Mouse (Mus musculus): ENCODE results near the gene Slco3a1. TPM values are rescaled to one million over a fixed set of nuclear protein-coding genes. Genes with fewer than 3 reads are reported as not detected.

Slco3a1 gene
- polyA plus RNA-seq, 1 experiment from 2014 or later: 19.8 TPM

- Histone ChIP-seq H3K9me3 (replicated peaks; ENCODE audit: low read length) (no peaks in the 10 kb centered on the region), H3K4me2 (ENCODE audit: low read length) (peak overlapping the region; percentile 96), H3K4me1 (replicated peaks; ENCODE audit: insufficient read depth, low read length) (peaks cover 5% of the 10 kb centered on the region; the same call in 1 of the 2 replicates), H3K36me3 (ENCODE audit: insufficient read depth, low read length) (no peaks in the 10 kb centered on the region), H3K27me3 (ENCODE audit: insufficient read depth, low read length) (no peaks in the 10 kb centered on the region), H3K9ac (ENCODE audit: low read depth, low read length) (no peak overlapping the region), H3K27ac (no peak overlapping the region), H3K4me3 (replicated peaks; ENCODE audit: low read depth, low read length) (peak overlapping the region; percentile 79)
- no peak for DNase-seq (ENCODE audit: low spot score)
- TF ChIP-seq CTCF (IDR thresholded peaks at IDR 0.05; ENCODE audit: low read depth): no peak
- no peak for ATAC-seq (replicated peaks; ENCODE audit: low FRiP score, low read depth)
- 44% methylated on average over 8 of the region's 8 CpGs for WGBS
Observed at GRCm38 (mm10) chr7:74553111-74553650, 1.4 kb downstream of the Slco3a1 start.

GRCm38 (mm10) chr7:74552546-74552945 lies 2.0 kb downstream of the Slco3a1 start:
- Histone ChIP-seq H3K4me3 (replicated peaks; ENCODE audit: low read depth, low read length) (no peak overlapping the region), H3K9ac (ENCODE audit: low read depth, low read length) (no peak overlapping the region), H3K27me3 (ENCODE audit: insufficient read depth, low read length) (no peaks in the 10 kb centered on the region), H3K4me1 (replicated peaks; ENCODE audit: insufficient read depth, low read length) (peaks cover 5% of the 10 kb centered on the region; the same call in 1 of the 2 replicates), H3K9me3 (replicated peaks; ENCODE audit: low read length) (no peaks in the 10 kb centered on the region), H3K4me2 (ENCODE audit: low read length) (0 out of 2 replicates have a peak overlapping the region, but pooled peaks have one; percentile 96), H3K36me3 (ENCODE audit: insufficient read depth, low read length) (no peaks in the 10 kb centered on the region), H3K27ac (no peak overlapping the region)
- ATAC-seq (replicated peaks; ENCODE audit: low FRiP score, low read depth): no peak
- no peak for DNase-seq (ENCODE audit: low spot score)
- 40% methylated on average over 4 of the region's 4 CpGs for WGBS
- TF ChIP-seq CTCF (IDR thresholded peaks at IDR 0.05; ENCODE audit: low read depth): no peak

DNA sequence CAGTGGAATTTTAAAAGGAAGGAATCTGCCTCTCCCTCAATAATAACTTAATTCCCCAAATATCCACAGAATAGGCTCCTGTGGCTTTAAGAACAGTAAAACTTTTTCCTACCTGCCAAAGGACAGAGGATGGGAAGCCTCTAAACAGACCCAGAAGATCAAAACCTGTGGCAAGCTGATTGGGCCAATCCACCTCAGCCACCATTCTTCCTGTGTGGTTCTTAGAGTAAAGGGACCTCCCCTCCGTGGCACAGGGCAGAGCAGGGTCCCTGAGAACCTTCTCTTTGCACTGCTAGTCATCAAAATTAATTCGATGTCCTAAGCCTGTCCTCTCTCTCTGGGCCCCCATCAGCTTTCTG lies 2.6 kb downstream of the Slco3a1 start:
- TF ChIP-seq CTCF (IDR thresholded peaks at IDR 0.05; ENCODE audit: low read depth): no peak
- ATAC-seq (replicated peaks; ENCODE audit: low FRiP score, low read depth): no peak
- 24% methylated on average over 2 of the region's 2 CpGs for WGBS
- Histone ChIP-seq H3K4me1 (replicated peaks; ENCODE audit: insufficient read depth, low read length) (peaks cover 5% of the 10 kb centered on the region; the same call in 1 of the 2 replicates), H3K9ac (ENCODE audit: low read depth, low read length) (no peak overlapping the region), H3K4me2 (ENCODE audit: low read length) (peak overlapping the region; percentile 11; the same call in 1 of the 2 replicates), H3K4me3 (replicated peaks; ENCODE audit: low read depth, low read length) (no peak overlapping the region), H3K27me3 (ENCODE audit: insufficient read depth, low read length) (no peaks in the 10 kb centered on the region), H3K27ac (no peak overlapping the region), H3K9me3 (replicated peaks; ENCODE audit: low read length) (no peaks in the 10 kb centered on the region), H3K36me3 (ENCODE audit: insufficient read depth, low read length) (no peaks in the 10 kb centered on the region)
- no peak for DNase-seq (ENCODE audit: low spot score)

GRCm38 (mm10) chr7:74551338-74551999 lies 3.1 kb downstream of the Slco3a1 start:
- WGBS: 63% methylated on average over 9 of the region's 9 CpGs
- ATAC-seq (replicated peaks; ENCODE audit: low FRiP score, low read depth) (no peak), DNase-seq (ENCODE audit: low spot score) (no peak)
- Histone ChIP-seq H3K4me1 (replicated peaks; ENCODE audit: insufficient read depth, low read length) (peaks cover 5% of the 10 kb centered on the region; the same call in 1 of the 2 replicates), H3K4me2 (ENCODE audit: low read length) (no peak overlapping the region), H3K27ac (no peak overlapping the region), H3K9me3 (replicated peaks; ENCODE audit: low read length) (no peaks in the 10 kb centered on the region), H3K4me3 (replicated peaks; ENCODE audit: low read depth, low read length) (no peak overlapping the region), H3K9ac (ENCODE audit: low read depth, low read length) (no peak overlapping the region), H3K27me3 (ENCODE audit: insufficient read depth, low read length) (no peaks in the 10 kb centered on the region), H3K36me3 (ENCODE audit: insufficient read depth, low read length) (no peaks in the 10 kb centered on the region)
- no peak for TF ChIP-seq CTCF (IDR thresholded peaks at IDR 0.05; ENCODE audit: low read depth)

DNA sequence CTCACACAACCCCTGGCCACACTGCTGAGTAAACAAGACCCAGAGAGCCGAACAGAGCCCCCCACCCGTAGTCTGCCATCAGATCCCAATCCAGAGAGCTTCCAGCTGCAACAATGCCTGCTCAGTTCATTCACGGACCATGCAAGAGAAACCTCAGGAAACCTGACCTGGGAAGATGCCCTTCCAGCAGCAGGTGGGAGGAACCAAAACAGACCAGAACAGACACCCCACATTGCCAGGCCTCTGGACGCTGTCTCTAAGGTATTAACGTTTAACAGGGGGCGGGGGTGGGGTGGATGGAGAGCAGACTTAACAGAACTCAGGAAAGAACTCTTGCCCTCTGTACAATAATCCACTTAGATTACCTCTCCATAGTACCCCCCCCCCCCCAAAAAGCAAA lies 4.9 kb downstream of the Slco3a1 start:
- H3K36me3 ChIP-seq (ENCODE audit: insufficient read depth, low read length): no peaks in the 10 kb centered on the region
- no peak for TF ChIP-seq CTCF (IDR thresholded peaks at IDR 0.05; ENCODE audit: low read depth)
- ATAC-seq (replicated peaks; ENCODE audit: low FRiP score, low read depth) (0 out of 2 replicates have a peak, but pooled peaks have one; percentile 21), DNase-seq (ENCODE audit: low spot score) (peak; percentile 21)
- H3K4me2 ChIP-seq (ENCODE audit: low read length): no peak overlapping the region
- 26% methylated on average over 6 of the region's 6 CpGs for WGBS
- H3K27ac ChIP-seq: no peak overlapping the region
- H3K9ac ChIP-seq (ENCODE audit: low read depth, low read length): no peak overlapping the region
- H3K9me3 ChIP-seq (replicated peaks; ENCODE audit: low read length): no peaks in the 10 kb centered on the region
- H3K4me1 ChIP-seq (replicated peaks; ENCODE audit: insufficient read depth, low read length): peaks cover 5% of the 10 kb centered on the region; the same call in 1 of the 2 replicates
- no peaks in the 10 kb centered on the region for H3K27me3 ChIP-seq (ENCODE audit: insufficient read depth, low read length)
- H3K4me3 ChIP-seq (replicated peaks; ENCODE audit: low read depth, low read length): no peak overlapping the region

- Histone ChIP-seq H3K36me3 (ENCODE audit: insufficient read depth, low read length) (no peaks in the 10 kb centered on the region), H3K27me3 (ENCODE audit: insufficient read depth, low read length) (no peaks in the 10 kb centered on the region), H3K4me1 (replicated peaks; ENCODE audit: insufficient read depth, low read length) (peaks cover 5% of the 10 kb centered on the region; the same call in 1 of the 2 replicates), H3K27ac (no peak overlapping the region), H3K9ac (ENCODE audit: low read depth, low read length) (no peak overlapping the region), H3K9me3 (replicated peaks; ENCODE audit: low read length) (no peaks in the 10 kb centered on the region), H3K4me3 (replicated peaks; ENCODE audit: low read depth, low read length) (no peak overlapping the region), H3K4me2 (ENCODE audit: low read length) (no peak overlapping the region)
- no peak for ATAC-seq (replicated peaks; ENCODE audit: low FRiP score, low read depth)
- no peak for TF ChIP-seq CTCF (IDR thresholded peaks at IDR 0.05; ENCODE audit: low read depth)
- WGBS: 49% methylated on average over 6 of the region's 6 CpGs
- no peak for DNase-seq (ENCODE audit: low spot score)
Observed at GRCm38 (mm10) chr7:74549013-74549582, 5.5 kb downstream of the Slco3a1 start.

All from kidney, postnatal 0 days (tissue).